Mouse (Mus musculus): ENCODE data around the gene Smgc. TPM values are rescaled to one million over a fixed set of nuclear protein-coding genes. Genes with fewer than 3 reads are reported as not detected.

Gene Smgc
- polyA plus RNA-seq (2017; shearing (Covaris generic)): not detected

DNA sequence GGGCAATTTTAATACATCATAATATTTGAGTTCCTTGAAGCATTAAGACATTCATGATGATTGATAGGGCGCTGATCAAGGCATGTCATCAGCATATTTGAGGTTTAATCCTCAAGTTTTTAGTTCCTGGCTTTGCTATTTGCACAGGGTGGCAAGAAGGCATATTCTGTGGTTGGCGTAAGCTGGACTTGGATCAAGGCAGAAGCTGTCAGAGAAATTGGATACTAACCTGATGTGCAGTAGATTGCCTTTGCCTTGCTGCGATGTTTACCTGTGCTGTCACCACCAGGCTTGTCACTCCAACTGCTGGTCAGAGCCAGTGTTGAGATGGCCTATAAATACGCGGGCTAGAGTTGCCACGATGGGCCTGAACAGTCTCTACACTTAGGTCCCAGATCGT, at the start of gene Smgc:
Gene Smgc (plus strand): TSS at position 301 of the 400 bp plus-strand sequence.

Other genes with a start within 250 kb of the Smgc start
- gene Lrrk2, start 165.1 kb upstream of the Smgc start, polyA plus RNA-seq (2017; shearing (Covaris generic)): 11.8 TPM
- 0.46 TPM for gene Cntn1, start 212.9 kb downstream of the Smgc start, polyA plus RNA-seq (2017; shearing (Covaris generic))

All from effector memory CD4-positive, alpha-beta T cell, adult 7 months (primary cell).